Mouse (Mus musculus): Measurements from ENCODE around the gene Tbc1d19.

GRCm38 (mm10) chr5:53801379-53801778 is 8.0 kb upstream of the Tbc1d19 start:
- TF ChIP-seq CTCF (IDR thresholded peaks at IDR 0.05; ENCODE audit: low read depth) = no peak
- TF ChIP-seq EP300 (IDR thresholded peaks at IDR 0.05; ENCODE audit: low read depth) = no peak
